Mouse (Mus musculus) hindbrain, embryonic 11.5 days (tissue): ENCODE data around the gene Inpp4a. TPM values are rescaled to one million over a fixed set of nuclear protein-coding genes. Genes with fewer than 3 reads are reported as not detected.

ENCODE experiments used
- ATAC-seq: fragments of 200-750 bp; cut with Nextera tagmentation; 2 replicates; pipeline ENCODE4 v1.8.0; 2017; ENCODE audit warnings: mild to moderate bottlenecking, moderate TSS enrichment, moderate library complexity; ENCODE audit not compliant: low FRiP score
- DNase-seq: peaks from one replicate; pipeline ENCODE4 v3.0.0-alpha.2; 2015; ENCODE audit warnings: low spot score
- H3K27ac ChIP-seq: fragments of 300-500 bp; sonication (generic); 2 replicates; pipeline ENCODE4 v1.5.1; 2014; ENCODE audit warnings: mild to moderate bottlenecking, low read depth, low read length
- H3K27me3 ChIP-seq: fragments of 300-500 bp; sonication (generic); 2 replicates; pipeline ENCODE4 v1.6.1; 2014; ENCODE audit warnings: mild to moderate bottlenecking, low read length, moderate library complexity, mixed read lengths; ENCODE audit not compliant: control insufficient read depth, insufficient read depth
- H3K36me3 ChIP-seq: fragments of 300-500 bp; sonication (generic); 2 replicates; pipeline ENCODE4 v1.6.1; 2014; ENCODE audit warnings: mild to moderate bottlenecking, low read length, moderate library complexity, mixed read lengths; ENCODE audit not compliant: control insufficient read depth, insufficient read depth
- H3K4me1 ChIP-seq: fragments of 300-500 bp; sonication (generic); replicated peaks from 2 replicates; pipeline ENCODE4 v1.6.1; 2014; ENCODE audit warnings: low read length, mixed read lengths; ENCODE audit not compliant: control insufficient read depth, insufficient read depth
- H3K4me2 ChIP-seq: fragments of 300-500 bp; sonication (generic); replicated peaks from 2 replicates; pipeline ENCODE4 v1.6.1; 2014; ENCODE audit warnings: mild to moderate bottlenecking, low read depth, low read length
- H3K4me3 ChIP-seq: fragments of 300-500 bp; sonication (generic); 2 replicates; pipeline ENCODE4 v1.5.1; 2014; ENCODE audit warnings: low read depth, low read length
- H3K9ac ChIP-seq: fragments of 300-500 bp; sonication (generic); 2 replicates; pipeline ENCODE4 v1.6.1; 2014; ENCODE audit warnings: low read depth, low read length
- H3K9me3 ChIP-seq: fragments of 300-500 bp; sonication (generic); 2 replicates; pipeline ENCODE4 v1.6.1; 2016; ENCODE audit warnings: low read length; ENCODE audit not compliant: control insufficient read depth
- WGBS: fragments of 180-500 bp; shearing (Covaris S2); extraction: QIAGEN DNeasy Blood & Tissue Kit; methylation state at CpG from one replicate; pipeline ENCODE4 v1.1.7; 2014; 5-methylcytosine and 5-hydroxymethylcytosine counted together
- polyA plus RNA-seq: library from polyadenylated mRNA; unstranded; fragments of >200 nt; fragmentation: Nextera tagmentation; extraction: Ambion mirVana; gene quantifications from 2 replicates; pipeline ENCODE4 v1.2.1, GENCODE M21; 2014

The Inpp4a gene
- polyA plus RNA-seq, 1 experiment from 2014 or later: 27.2 TPM

GRCm38 (mm10) chr1:37428911-37429310, 129.2 kb downstream of the Inpp4a start:
- Histone ChIP-seq H3K4me2 (peak overlapping the region; percentile 79), H3K36me3 (no peaks in the 10 kb centered on the region; the same call in 1 of the 2 replicates), H3K27ac (no peak overlapping the region), H3K4me1 (peaks cover 4% of the 10 kb centered on the region; the same call in 1 of the 2 replicates), H3K9ac (peak overlapping the region; percentile 82; the same call in 1 of the 2 replicates), H3K27me3 (no peaks in the 10 kb centered on the region), H3K4me3 (peak overlapping the region; percentile 79), H3K9me3 (no peaks in the 10 kb centered on the region)
- DNase-seq (no peak), ATAC-seq (no peak)
- 82% methylated on average over 2 of the region's 2 CpGs for WGBS

- H3K27ac ChIP-seq: peak within 1 kb of the TSS; percentile 49; the same call in 1 of the 2 replicates
- ATAC-seq: peak; percentile 98
- 3% methylated on average over 57 of the region's 57 CpGs for WGBS
Observed at GRCm38 (mm10) chr1:37429366-37430296, 130.0 kb downstream of the Inpp4a start, which contains the start of the genes Coa5 and Unc50. TSS of gene Coa5 (minus strand) at chr1:37430103. TSS of gene Unc50 (plus strand) at chr1:37430139.

GRCm38 (mm10) chr1:37430297-37430840, 130.7 kb downstream of the Inpp4a start:
- Histone ChIP-seq H3K27ac (peak overlapping the region; percentile 49; the same call in 1 of the 2 replicates), H3K9me3 (no peaks in the 10 kb centered on the region), H3K4me2 (peak overlapping the region; percentile 66), H3K27me3 (no peaks in the 10 kb centered on the region), H3K4me1 (peaks cover 4% of the 10 kb centered on the region; the same call in 1 of the 2 replicates), H3K36me3 (no peaks in the 10 kb centered on the region; the same call in 1 of the 2 replicates), H3K4me3 (peak overlapping the region; percentile 79), H3K9ac (peak overlapping the region; percentile 82)
- 2% methylated on average over 40 of the region's 40 CpGs for WGBS
- ATAC-seq (peak; percentile 59; the same call in 1 of the 2 replicates), DNase-seq (no peak)

More at GRCm38 (mm10) chr1:37429366-37430296, 130.0 kb downstream of the Inpp4a start, which contains the start of the genes Coa5 and Unc50:
- peaks cover 4% of the 10 kb centered on the region; the same call in 1 of the 2 replicates for H3K4me1 ChIP-seq
- no peaks in the 10 kb centered on the region; the same call in 1 of the 2 replicates for H3K36me3 ChIP-seq
- DNase-seq: peak; percentile 93
- H3K9ac ChIP-seq: peak within 1 kb of the TSS; percentile 82
- peak within 1 kb of the TSS; percentile 79 for H3K4me2 ChIP-seq
- H3K9me3 ChIP-seq: no peaks in the 10 kb centered on the region
- no peaks in the 10 kb centered on the region for H3K27me3 ChIP-seq
- H3K4me3 ChIP-seq: peak within 1 kb of the TSS; percentile 79

- Histone ChIP-seq H3K4me1 (no peaks in the 10 kb centered on the region), H3K36me3 (peaks cover 10% of the 10 kb centered on the region; the same call in 1 of the 2 replicates), H3K27me3 (no peaks in the 10 kb centered on the region), H3K9me3 (no peaks in the 10 kb centered on the region), H3K27ac (no peak overlapping the region), H3K9ac (no peak overlapping the region), H3K4me2 (no peak overlapping the region), H3K4me3 (no peak overlapping the region)
- DNase-seq: no peak
- 87% methylated on average over 3 of the region's 3 CpGs for WGBS
- no peak for ATAC-seq
Observed at GRCm38 (mm10) chr1:37436419-37436818, 136.8 kb downstream of the Inpp4a start.

- 94% methylated on average over 16 of the region's 16 CpGs for WGBS
- H3K4me3 ChIP-seq: no peak overlapping the region
- no peaks in the 10 kb centered on the region for H3K27me3 ChIP-seq
- H3K4me1 ChIP-seq: no peaks in the 10 kb centered on the region
- ATAC-seq (no peak), DNase-seq (no peak)
- H3K9me3 ChIP-seq: no peaks in the 10 kb centered on the region
- H3K4me2 ChIP-seq: no peak overlapping the region
- H3K36me3 ChIP-seq: peaks cover 5% of the 10 kb centered on the region; the same call in 1 of the 2 replicates
- H3K9ac ChIP-seq: no peak overlapping the region
- no peak overlapping the region for H3K27ac ChIP-seq
Observed at GRCm38 (mm10) chr1:37442848-37443835, 143.5 kb downstream of the Inpp4a start.

- H3K4me3 ChIP-seq: no peak overlapping the region
- no peak overlapping the region for H3K9ac ChIP-seq
- ATAC-seq (no peak), DNase-seq (peak; percentile 58)
- 82% methylated on average over 10 of the region's 10 CpGs for WGBS
- H3K27me3 ChIP-seq: no peaks in the 10 kb centered on the region
- H3K4me2 ChIP-seq: no peak overlapping the region
- no peaks in the 10 kb centered on the region for H3K36me3 ChIP-seq
- H3K27ac ChIP-seq: no peak overlapping the region
- H3K4me1 ChIP-seq: no peaks in the 10 kb centered on the region
- no peaks in the 10 kb centered on the region for H3K9me3 ChIP-seq
Observed at GRCm38 (mm10) chr1:37448361-37449095, 148.9 kb downstream of the Inpp4a start.

- Histone ChIP-seq H3K36me3 (no peaks in the 10 kb centered on the region), H3K9me3 (no peaks in the 10 kb centered on the region), H3K4me3 (no peak overlapping the region), H3K9ac (no peak overlapping the region), H3K4me1 (no peaks in the 10 kb centered on the region), H3K27me3 (no peaks in the 10 kb centered on the region), H3K4me2 (no peak overlapping the region), H3K27ac (no peak overlapping the region)
- ATAC-seq (no peak), DNase-seq (no peak)
- 94% methylated on average over 8 of the region's 8 CpGs for WGBS
Observed at GRCm38 (mm10) chr1:37451270-37451669, 151.6 kb downstream of the Inpp4a start.
